Mouse (Mus musculus): ENCODE data around the gene Nsmce4a. TPM values are rescaled to one million over a fixed set of nuclear protein-coding genes. Genes with fewer than 3 reads are reported as not detected.
A peak's percentile ranks its signal among the peaks of the same experiment; 100 is the strongest.

Gene Nsmce4a
- total RNA-seq, 1 experiment: 90.9 TPM

- no peak for TF ChIP-seq CHD2 (IDR thresholded peaks at IDR 0.05; ENCODE audit: low read depth, low read length)
- TF ChIP-seq MAFK (IDR thresholded peaks at IDR 0.05; ENCODE audit: insufficient read depth, low read depth, low read length): no peak
- TF ChIP-seq ZNF384 (IDR thresholded peaks at IDR 0.05; ENCODE audit: low read depth, low read length): no peak
- no peak for TF ChIP-seq ZC3H11A (IDR thresholded peaks at IDR 0.05; ENCODE audit: borderline replicate concordance, low read depth, low read length)
- TF ChIP-seq HCFC1 (IDR thresholded peaks at IDR 0.05; ENCODE audit: borderline replicate concordance, insufficient read depth, low read length): no peak
- DNase-seq (ENCODE audit: low read depth, low spot score): no peak
- in situ Hi-C loops (cut with MboI; ENCODE audit: low sequenced_read_pairs in 2 of 2, unreplicated experiment in 2 of 2): no loop called here
These were observed 5.7 kb upstream of the Nsmce4a start for GRCm38 (mm10) chr7:130578607-130579006.

DNA sequence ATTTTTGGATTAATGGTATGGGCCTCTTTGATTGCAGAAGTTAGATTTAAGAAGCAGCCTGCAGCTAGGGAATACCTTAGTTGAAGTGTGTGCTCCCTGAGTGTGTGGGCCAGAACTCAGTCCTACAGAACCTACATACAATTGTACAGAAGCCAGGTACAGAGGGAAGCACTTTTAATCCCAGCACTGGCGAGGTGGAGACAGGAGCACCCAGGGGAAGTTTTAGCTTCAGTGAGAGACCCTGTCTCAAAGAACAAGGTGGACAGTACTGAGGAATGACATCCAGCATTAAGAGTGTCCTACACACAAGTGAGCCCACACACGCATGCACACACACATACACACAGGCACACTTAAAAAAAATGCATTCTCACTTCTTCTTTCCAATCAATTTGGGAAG, 5.1 kb upstream of the Nsmce4a start:
- Histone ChIP-seq H3K9me3 (ENCODE audit: control insufficient read depth, insufficient read depth, low read depth, low read length) (no peaks in the 10 kb centered on the region), H3K27ac (ENCODE audit: insufficient read depth, low read depth, low read length, poor library complexity, severe bottlenecking) (no peak overlapping the region)
- in situ Hi-C loops (cut with MboI; ENCODE audit: low sequenced_read_pairs in 2 of 2, unreplicated experiment in 2 of 2): no loop called here

More at GRCm38 (mm10) chr7:130578607-130579006, 5.7 kb upstream of the Nsmce4a start:
- Histone ChIP-seq H3K9ac (ENCODE audit: insufficient read depth, low read depth, low read length, poor library complexity, severe bottlenecking) (no peak overlapping the region), H3K9me3 (ENCODE audit: control insufficient read depth, insufficient read depth, low read depth, low read length) (no peaks in the 10 kb centered on the region), H3K4me1 (ENCODE audit: control insufficient read depth in 2 of 2, insufficient read depth in 2 of 2, low read length in 2 of 2, poor library complexity in 1 of 2) (peaks cover 4 to 8% of the 10 kb centered on the region in 2 experiments; a peak in 2 of 4 replicates), H3K27ac (ENCODE audit: insufficient read depth, low read depth, low read length, poor library complexity, severe bottlenecking) (no peak overlapping the region), H3K4me3 (ENCODE audit: insufficient read depth in 1 of 2, low read depth in 1 of 2, low read length in 2 of 2, poor library complexity in 1 of 2, severe bottlenecking in 1 of 2) (no peak overlapping the region), H3K36me3 (ENCODE audit: control insufficient read depth, insufficient read depth, low read length, poor library complexity, severe bottlenecking) (no peaks in the 10 kb centered on the region)

GRCm38 (mm10) chr7:130577388-130578003, 4.6 kb upstream of the Nsmce4a start, which contains the start of gene Tacc2:
Gene Tacc2, plus strand, starts transcription at chr7:130577438.
- Histone ChIP-seq H3K27ac (ENCODE audit: insufficient read depth, low read depth, low read length, poor library complexity, severe bottlenecking) (no peak within 1 kb of the TSS), H3K4me3 (ENCODE audit: insufficient read depth in 1 of 2, low read depth in 1 of 2, low read length in 2 of 2, poor library complexity in 1 of 2, severe bottlenecking in 1 of 2) (no peak within 1 kb of the TSS), H3K9me3 (ENCODE audit: control insufficient read depth, insufficient read depth, low read depth, low read length) (no peaks in the 10 kb centered on the region), H3K36me3 (ENCODE audit: control insufficient read depth, insufficient read depth, low read length, poor library complexity, severe bottlenecking) (no peaks in the 10 kb centered on the region), H3K9ac (ENCODE audit: insufficient read depth, low read depth, low read length, poor library complexity, severe bottlenecking) (no peak within 1 kb of the TSS), H3K4me1 (ENCODE audit: control insufficient read depth in 2 of 2, insufficient read depth in 2 of 2, low read length in 2 of 2, poor library complexity in 1 of 2) (peaks cover 7 to 8% of the 10 kb centered on the region in 2 experiments; a peak in 2 of 4 replicates)
- no peak for DNase-seq (ENCODE audit: low read depth, low spot score)
- TF ChIP-seq ZC3H11A (IDR thresholded peaks at IDR 0.05; ENCODE audit: borderline replicate concordance, low read depth, low read length): no peak
- TF ChIP-seq MAFK (IDR thresholded peaks at IDR 0.05; ENCODE audit: insufficient read depth, low read depth, low read length): peak; percentile 64; the same call in 1 of the 2 replicates
- TF ChIP-seq ZNF384 (IDR thresholded peaks at IDR 0.05; ENCODE audit: low read depth, low read length): no peak
- TF ChIP-seq CHD2 (IDR thresholded peaks at IDR 0.05; ENCODE audit: low read depth, low read length): no peak
- in situ Hi-C loops (cut with MboI; ENCODE audit: low sequenced_read_pairs in 2 of 2, unreplicated experiment in 2 of 2): no loop called here

More for the DNA sequence above, 5.1 kb upstream of the Nsmce4a start:
- Histone ChIP-seq H3K4me3 (ENCODE audit: insufficient read depth in 1 of 2, low read depth in 1 of 2, low read length in 2 of 2, poor library complexity in 1 of 2, severe bottlenecking in 1 of 2) (no peak overlapping the region), H3K4me1 (ENCODE audit: control insufficient read depth in 2 of 2, insufficient read depth in 2 of 2, low read length in 2 of 2, poor library complexity in 1 of 2) (peaks cover 7 to 8% of the 10 kb centered on the region in 2 experiments; a peak in 2 of 4 replicates), H3K9ac (ENCODE audit: insufficient read depth, low read depth, low read length, poor library complexity, severe bottlenecking) (no peak overlapping the region), H3K36me3 (ENCODE audit: control insufficient read depth, insufficient read depth, low read length, poor library complexity, severe bottlenecking) (no peaks in the 10 kb centered on the region)
- no peak for TF ChIP-seq HCFC1 (IDR thresholded peaks at IDR 0.05; ENCODE audit: borderline replicate concordance, insufficient read depth, low read length)
- TF ChIP-seq CHD2 (IDR thresholded peaks at IDR 0.05; ENCODE audit: low read depth, low read length): no peak
- TF ChIP-seq ZC3H11A (IDR thresholded peaks at IDR 0.05; ENCODE audit: borderline replicate concordance, low read depth, low read length): no peak
- TF ChIP-seq MAFK (IDR thresholded peaks at IDR 0.05; ENCODE audit: insufficient read depth, low read depth, low read length): no peak
- DNase-seq (ENCODE audit: low read depth, low spot score): no peak

DNA sequence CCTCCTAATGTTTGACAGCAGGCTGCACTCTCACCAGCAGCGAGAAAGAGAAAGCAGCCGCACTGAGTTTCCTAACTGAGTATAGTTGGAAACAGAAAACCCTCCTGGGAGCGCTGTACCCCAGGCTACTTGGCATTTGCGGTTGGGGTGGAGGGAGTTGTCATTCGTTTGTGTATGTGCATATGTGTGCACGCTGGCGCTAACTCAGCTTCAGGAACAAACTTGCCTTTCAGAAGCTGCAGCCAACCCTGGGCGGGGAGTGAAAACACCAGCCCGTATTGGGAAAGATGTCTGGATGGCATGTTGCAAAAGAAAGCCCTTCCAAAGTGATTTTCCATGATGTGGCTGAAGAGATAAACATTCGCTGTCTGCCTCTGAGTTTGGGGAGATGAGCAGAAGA, 4.1 kb upstream of the Nsmce4a start:
- no peak for DNase-seq (ENCODE audit: low read depth, low spot score)
- Histone ChIP-seq H3K27ac (ENCODE audit: insufficient read depth, low read depth, low read length, poor library complexity, severe bottlenecking) (no peak overlapping the region), H3K4me3 (ENCODE audit: insufficient read depth in 1 of 2, low read depth in 1 of 2, low read length in 2 of 2, poor library complexity in 1 of 2, severe bottlenecking in 1 of 2) (no peak overlapping the region)

More for the DNA sequence above, 4.1 kb upstream of the Nsmce4a start:
- TF ChIP-seq HCFC1 (IDR thresholded peaks at IDR 0.05; ENCODE audit: borderline replicate concordance, insufficient read depth, low read length) (no peak), MAFK (IDR thresholded peaks at IDR 0.05; ENCODE audit: insufficient read depth, low read depth, low read length) (no peak), ZNF384 (IDR thresholded peaks at IDR 0.05; ENCODE audit: low read depth, low read length) (no peak), CHD2 (IDR thresholded peaks at IDR 0.05; ENCODE audit: low read depth, low read length) (no peak), ZC3H11A (IDR thresholded peaks at IDR 0.05; ENCODE audit: borderline replicate concordance, low read depth, low read length) (no peak)
- Histone ChIP-seq H3K4me1 (ENCODE audit: control insufficient read depth in 2 of 2, insufficient read depth in 2 of 2, low read length in 2 of 2, poor library complexity in 1 of 2) (peaks cover 7 to 8% of the 10 kb centered on the region in 2 experiments; a peak in 2 of 4 replicates), H3K36me3 (ENCODE audit: control insufficient read depth, insufficient read depth, low read length, poor library complexity, severe bottlenecking) (no peaks in the 10 kb centered on the region), H3K9me3 (ENCODE audit: control insufficient read depth, insufficient read depth, low read depth, low read length) (no peaks in the 10 kb centered on the region), H3K9ac (ENCODE audit: insufficient read depth, low read depth, low read length, poor library complexity, severe bottlenecking) (no peak overlapping the region)
- in situ Hi-C loops (cut with MboI; ENCODE audit: low sequenced_read_pairs in 2 of 2, unreplicated experiment in 2 of 2): no loop called here
